Mouse (Mus musculus) cerebellum, adult 2 months (tissue): ENCODE data around the gene Rcor1.
A peak's percentile ranks its signal among the peaks of the same experiment; 100 is the strongest.

ENCODE experiments used
- CTCF ChIP-seq: fragments of 200-500 bp; IDR thresholded peaks from 2 replicates; pipeline ENCODE4 v1.5.1; 2011; ENCODE audit warnings: low read depth, mild to moderate bottlenecking, control low read depth, low read length, moderate library complexity, borderline replicate concordance; ENCODE audit not compliant: insufficient read depth
- POLR2A ChIP-seq: fragments of 200-500 bp; IDR thresholded peaks from 2 replicates; pipeline ENCODE4 v1.6.1; 2011; ENCODE audit warnings: low read length, control low read depth, borderline replicate concordance; ENCODE audit not compliant: insufficient read depth

- TF ChIP-seq POLR2A: peak; percentile 54
- TF ChIP-seq CTCF: no peak
These were observed at the start of gene Rcor1 for GRCm38 (mm10) chr12:111038976-111039612.
